Mouse (Mus musculus): Measurements from ENCODE around the gene Prph. TPM values are rescaled to one million over a fixed set of nuclear protein-coding genes. Genes with fewer than 3 reads are reported as not detected.
A peak's percentile ranks its signal among the peaks of the same experiment; 100 is the strongest.

Prph gene
- polyA plus RNA-seq, 1 experiment from 2014 or later: 1.8 TPM

- H3K4me1 ChIP-seq: peaks cover 47% of the 10 kb centered on the region
- no peaks in the 10 kb centered on the region for H3K36me3 ChIP-seq
- 1% methylated on average over 56 of the region's 56 CpGs for WGBS
- peak overlapping the region; percentile 43 for H3K4me3 ChIP-seq
- peaks cover 98% of the 10 kb centered on the region for H3K27me3 ChIP-seq
- ATAC-seq (ENCODE audit: insufficient number of reproducible peaks, insufficient read depth, low FRiP score, low TSS enrichment, low read depth): no peak
- no peaks in the 10 kb centered on the region for H3K9me3 ChIP-seq
- no peak overlapping the region for H3K27ac ChIP-seq
- peak overlapping the region; percentile 74 for H3K4me2 ChIP-seq
- H3K9ac ChIP-seq: peak overlapping the region; percentile 59
These were observed 38.6 kb downstream of the Prph start for GRCm38 (mm10) chr15:99093291-99094258.

- WGBS: 1% methylated on average over 27 of the region's 27 CpGs
- Histone ChIP-seq H3K9ac (no peak overlapping the region), H3K36me3 (no peaks in the 10 kb centered on the region), H3K4me3 (peak overlapping the region; percentile 22; the same call in 1 of the 2 replicates), H3K4me2 (peak overlapping the region; percentile 42), H3K9me3 (no peaks in the 10 kb centered on the region), H3K27me3 (peaks cover 98% of the 10 kb centered on the region), H3K27ac (no peak overlapping the region), H3K4me1 (peaks cover 52% of the 10 kb centered on the region)
- ATAC-seq (ENCODE audit: insufficient number of reproducible peaks, insufficient read depth, low FRiP score, low TSS enrichment, low read depth): no peak
These were observed 39.8 kb downstream of the Prph start for GRCm38 (mm10) chr15:99094631-99095270.

DNA sequence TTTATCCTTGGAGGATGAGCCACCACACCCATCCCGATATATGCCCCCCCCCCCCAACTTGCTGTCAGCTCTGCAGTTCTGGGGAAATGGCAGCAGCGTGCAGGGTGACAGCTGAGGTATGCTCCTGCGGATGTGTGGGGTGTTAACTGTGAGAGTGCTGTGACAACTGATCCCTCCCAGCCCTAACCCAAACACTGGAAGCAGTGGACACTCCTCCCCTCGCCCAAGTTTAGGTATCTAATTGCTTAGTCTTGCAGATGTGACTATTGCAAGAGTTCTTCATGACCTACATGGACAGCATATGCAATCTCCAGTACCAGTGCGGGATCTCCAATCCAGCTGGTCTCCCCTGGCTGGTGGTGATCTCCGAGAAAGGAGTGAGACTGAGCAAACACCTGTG is 40.4 kb downstream of the Prph start:
- no peak for ATAC-seq (ENCODE audit: insufficient number of reproducible peaks, insufficient read depth, low FRiP score, low TSS enrichment, low read depth)
- no peak overlapping the region; the same call in 1 of the 2 replicates for H3K4me2 ChIP-seq
- no peaks in the 10 kb centered on the region for H3K36me3 ChIP-seq
- H3K27ac ChIP-seq: no peak overlapping the region
- H3K9ac ChIP-seq: no peak overlapping the region
- 5% methylated on average over 6 of the region's 6 CpGs for WGBS
- H3K4me1 ChIP-seq: peaks cover 52% of the 10 kb centered on the region
- H3K27me3 ChIP-seq: peaks cover 98% of the 10 kb centered on the region
- no peaks in the 10 kb centered on the region for H3K9me3 ChIP-seq
- H3K4me3 ChIP-seq: no peak overlapping the region

DNA sequence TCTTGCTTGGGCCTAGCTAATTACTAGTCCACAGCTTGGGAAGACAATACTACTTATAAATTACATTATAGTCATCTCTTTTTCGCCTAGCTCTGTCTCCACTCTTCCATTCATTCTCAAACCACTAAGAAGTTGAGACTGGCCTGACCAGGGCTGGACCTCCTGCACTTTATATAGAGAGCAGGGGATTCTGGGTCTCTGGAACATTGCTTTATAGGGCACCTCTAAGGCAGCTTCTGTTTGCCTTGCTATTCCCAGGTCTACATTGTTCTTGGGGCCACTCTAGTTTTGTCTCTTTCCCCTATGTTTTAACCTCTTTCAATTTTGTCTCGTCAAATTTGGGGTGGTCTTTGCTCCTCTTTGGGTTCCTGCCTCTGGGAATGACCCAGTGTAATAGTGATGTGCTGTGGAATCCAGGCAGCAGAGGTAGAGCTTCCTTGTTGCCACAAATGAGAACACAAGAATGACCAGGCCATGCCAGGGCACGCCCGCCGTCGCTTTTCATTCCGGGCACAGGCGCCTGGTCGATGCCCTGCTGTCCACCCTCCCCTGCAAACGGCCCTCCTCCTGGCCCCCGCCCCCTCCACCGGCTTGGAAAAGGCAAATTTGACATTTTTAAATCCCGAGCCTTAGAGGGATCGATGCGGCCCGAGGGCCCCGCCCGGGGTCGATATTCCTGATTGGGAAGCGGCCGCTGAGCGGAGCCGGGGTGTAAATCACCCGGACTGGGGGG is 41.3 kb downstream of the Prph start:
- H3K9ac ChIP-seq: peak overlapping the region; percentile 55; the same call in 1 of the 2 replicates

GRCm38 (mm10) chr15:99096831-99097500 is 42.0 kb downstream of the Prph start:
- Histone ChIP-seq H3K9me3 (no peaks in the 10 kb centered on the region), H3K4me2 (peak overlapping the region; percentile 79), H3K4me1 (peaks cover 52% of the 10 kb centered on the region), H3K4me3 (peak overlapping the region; percentile 46), H3K9ac (peak overlapping the region; percentile 55; the same call in 1 of the 2 replicates), H3K27me3 (peaks cover 88% of the 10 kb centered on the region), H3K27ac (no peak overlapping the region), H3K36me3 (no peaks in the 10 kb centered on the region)
- under 1% methylated on average over 52 of the region's 58 CpGs for WGBS
- ATAC-seq (ENCODE audit: insufficient number of reproducible peaks, insufficient read depth, low FRiP score, low TSS enrichment, low read depth): no peak

More for the DNA sequence above, 41.3 kb downstream of the Prph start:
- no peak for ATAC-seq (ENCODE audit: insufficient number of reproducible peaks, insufficient read depth, low FRiP score, low TSS enrichment, low read depth)
- H3K4me1 ChIP-seq: peaks cover 52% of the 10 kb centered on the region
- H3K9me3 ChIP-seq: no peaks in the 10 kb centered on the region
- H3K36me3 ChIP-seq: no peaks in the 10 kb centered on the region
- H3K27ac ChIP-seq: no peak overlapping the region
- WGBS: 4% methylated on average over 24 of the region's 24 CpGs
- H3K27me3 ChIP-seq: peaks cover 94% of the 10 kb centered on the region
- H3K4me3 ChIP-seq: peak overlapping the region; percentile 46
- H3K4me2 ChIP-seq: peak overlapping the region; percentile 79

DNA sequence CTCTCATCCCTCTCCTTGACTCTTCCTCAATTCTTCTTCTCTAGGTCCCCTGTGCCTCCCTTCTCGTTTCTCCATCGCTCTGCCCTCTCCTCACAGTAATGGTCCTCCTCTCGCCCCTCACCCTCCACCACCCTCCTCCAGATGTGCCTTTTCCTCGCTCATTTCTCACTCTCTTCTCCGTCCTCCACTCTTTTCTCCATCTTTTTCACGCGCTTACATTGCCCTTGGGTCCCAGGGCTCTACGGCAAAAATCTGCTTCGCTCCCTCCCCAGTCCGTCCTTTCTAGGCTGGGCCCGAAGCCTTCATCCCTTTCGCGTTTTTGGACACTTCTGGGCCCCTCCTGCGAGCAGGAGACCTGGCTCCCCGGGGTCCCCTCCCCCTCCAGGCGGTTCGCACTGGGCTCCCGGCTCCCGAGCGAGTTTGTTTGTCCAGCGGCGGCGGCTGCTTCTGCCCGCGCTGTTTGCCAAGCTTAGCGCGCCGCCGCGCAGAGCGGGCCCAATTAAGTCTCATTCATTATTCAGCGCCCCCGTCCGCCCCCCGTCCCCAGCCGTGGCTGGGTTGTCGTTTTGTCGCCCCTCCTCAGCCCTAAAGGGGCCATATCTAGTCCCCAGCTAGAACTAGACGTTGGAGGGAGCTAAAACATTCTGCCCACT is 43.0 kb downstream of the Prph start:
- ATAC-seq (ENCODE audit: insufficient number of reproducible peaks, insufficient read depth, low FRiP score, low TSS enrichment, low read depth): no peak
- no peak overlapping the region for H3K27ac ChIP-seq

DNA sequence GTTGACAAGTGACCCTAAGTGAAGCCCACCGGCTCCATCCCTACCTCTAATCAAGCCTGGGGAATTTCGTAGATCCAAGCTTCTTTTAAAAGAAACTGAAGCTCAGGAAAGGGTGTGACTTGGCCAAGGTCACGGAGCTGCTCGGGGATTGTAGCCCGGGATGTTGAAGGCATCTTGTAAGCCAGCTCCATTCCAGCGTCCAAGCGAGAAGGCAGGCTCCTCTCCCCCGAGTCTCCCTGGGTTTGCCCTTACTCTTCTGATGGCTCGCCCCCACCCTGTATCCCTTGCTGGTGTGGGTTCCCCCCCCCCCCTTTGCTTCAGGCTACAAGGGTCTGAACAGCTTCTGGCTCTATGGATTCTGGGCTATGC is 43.5 kb downstream of the Prph start:
- no peak for ATAC-seq (ENCODE audit: insufficient number of reproducible peaks, insufficient read depth, low FRiP score, low TSS enrichment, low read depth)
- Histone ChIP-seq H3K9me3 (no peaks in the 10 kb centered on the region), H3K4me2 (peak overlapping the region; percentile 79), H3K9ac (no peak overlapping the region), H3K36me3 (no peaks in the 10 kb centered on the region), H3K27ac (no peak overlapping the region), H3K4me3 (peak overlapping the region; percentile 46), H3K4me1 (peaks cover 50% of the 10 kb centered on the region), H3K27me3 (peaks cover 73% of the 10 kb centered on the region)
- WGBS: 2% methylated on average over 9 of the region's 9 CpGs

More for the DNA sequence above, 43.0 kb downstream of the Prph start:
- Histone ChIP-seq H3K4me2 (peak overlapping the region; percentile 79), H3K4me3 (peak overlapping the region; percentile 46), H3K27me3 (peaks cover 78% of the 10 kb centered on the region), H3K9me3 (no peaks in the 10 kb centered on the region), H3K36me3 (no peaks in the 10 kb centered on the region), H3K4me1 (peaks cover 52% of the 10 kb centered on the region), H3K9ac (peak overlapping the region; percentile 55; the same call in 1 of the 2 replicates)
- under 1% methylated on average over 39 of the region's 39 CpGs for WGBS

GRCm38 (mm10) chr15:99099139-99099556 is 44.2 kb downstream of the Prph start:
- peak overlapping the region; percentile 46; the same call in 1 of the 2 replicates for H3K9ac ChIP-seq
- peak overlapping the region; percentile 79 for H3K4me2 ChIP-seq
- no peaks in the 10 kb centered on the region for H3K36me3 ChIP-seq
- peak overlapping the region; percentile 46 for H3K4me3 ChIP-seq
- peaks cover 67% of the 10 kb centered on the region for H3K27me3 ChIP-seq
- WGBS: 1% methylated on average over 15 of the region's 15 CpGs
- H3K4me1 ChIP-seq: peaks cover 45% of the 10 kb centered on the region
- H3K27ac ChIP-seq: no peak overlapping the region
- ATAC-seq (ENCODE audit: insufficient number of reproducible peaks, insufficient read depth, low FRiP score, low TSS enrichment, low read depth): no peak; the same call in 1 of the 2 replicates
- H3K9me3 ChIP-seq: no peaks in the 10 kb centered on the region

DNA sequence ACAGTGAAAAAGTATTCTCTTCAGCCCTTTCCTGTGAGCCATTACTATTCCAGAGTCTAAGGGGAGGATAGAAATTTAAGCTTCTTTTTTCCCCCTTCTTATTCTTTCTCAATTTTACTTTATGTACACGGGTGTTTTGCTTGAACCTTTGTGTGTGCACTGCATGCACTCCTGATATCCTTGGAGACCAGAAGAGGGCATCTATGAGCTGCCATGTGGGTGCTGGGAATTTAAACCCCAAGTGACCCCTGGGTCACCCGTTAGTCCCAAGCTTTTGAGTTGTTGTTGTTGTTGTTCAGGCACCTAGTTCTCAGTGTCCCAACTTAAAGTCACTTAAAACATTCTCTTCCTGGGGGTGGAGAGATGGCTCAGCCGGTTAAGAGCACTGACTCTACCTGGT is 45.0 kb downstream of the Prph start:
- no peak overlapping the region for H3K4me3 ChIP-seq
- H3K27ac ChIP-seq: no peak overlapping the region
- peaks cover 60% of the 10 kb centered on the region for H3K27me3 ChIP-seq
- peaks cover 38% of the 10 kb centered on the region for H3K4me1 ChIP-seq
- H3K9me3 ChIP-seq: no peaks in the 10 kb centered on the region
- no peak for ATAC-seq (ENCODE audit: insufficient number of reproducible peaks, insufficient read depth, low FRiP score, low TSS enrichment, low read depth)
- no peak overlapping the region for H3K4me2 ChIP-seq
- 40% methylated on average over 3 of the region's 3 CpGs for WGBS
- no peak overlapping the region for H3K9ac ChIP-seq
- H3K36me3 ChIP-seq: no peaks in the 10 kb centered on the region

- Histone ChIP-seq H3K4me2 (no peak overlapping the region), H3K9me3 (no peaks in the 10 kb centered on the region), H3K27me3 (peaks cover 7% of the 10 kb centered on the region), H3K9ac (no peak overlapping the region), H3K4me3 (no peak overlapping the region), H3K4me1 (no peaks in the 10 kb centered on the region), H3K27ac (no peak overlapping the region), H3K36me3 (no peaks in the 10 kb centered on the region)
- ATAC-seq (ENCODE audit: insufficient number of reproducible peaks, insufficient read depth, low FRiP score, low TSS enrichment, low read depth): no peak
- WGBS: 80% methylated on average over 7 of the region's 7 CpGs
These were observed 50.3 kb downstream of the Prph start for GRCm38 (mm10) chr15:99105238-99105637.
